1 mouse cellular context compared by ENCODE assay signal in genomic region chr16:49016620-49017332, GRCm38 (mm10).
TF ChIP-seq lines count a peak whose summit lies in the region.

No protein-coding gene starts in this region.

TF ChIP-seq in CH12.LX, 34 proteins besides CTCF, POLR2A, EP300 and RAD21:
- TF ChIP-seq SMC3 (IDR thresholded peaks at IDR 0.05; ENCODE audit: low read depth, low read length) (peak; percentile 53), JUND (conservative IDR thresholded peaks at IDR 0.05; ENCODE audit: low read depth, low read length) (no peak), ZC3H11A (IDR thresholded peaks at IDR 0.05; ENCODE audit: low read depth, low read length) (0 out of 2 replicates have a peak, but pooled peaks have one; percentile 2), UBTF (IDR thresholded peaks at IDR 0.05; ENCODE audit: low read depth, low read length) (no peak), ZMIZ1 (IDR thresholded peaks at IDR 0.05; ENCODE audit: low read depth, low read length) (no peak), USF1 (IDR thresholded peaks at IDR 0.05; ENCODE audit: low read depth, low read length) (no peak), CHD1 (IDR thresholded peaks at IDR 0.05; ENCODE audit: low read depth, low read length) (no peak), E2F4 (IDR thresholded peaks at IDR 0.05; ENCODE audit: insufficient replicate concordance, low read depth, low read length) (no peak)
TF ChIP-seq in CH12.LX: peak in this region for 2.
